Mouse (Mus musculus): ENCODE data around the gene Ifng.

DNA sequence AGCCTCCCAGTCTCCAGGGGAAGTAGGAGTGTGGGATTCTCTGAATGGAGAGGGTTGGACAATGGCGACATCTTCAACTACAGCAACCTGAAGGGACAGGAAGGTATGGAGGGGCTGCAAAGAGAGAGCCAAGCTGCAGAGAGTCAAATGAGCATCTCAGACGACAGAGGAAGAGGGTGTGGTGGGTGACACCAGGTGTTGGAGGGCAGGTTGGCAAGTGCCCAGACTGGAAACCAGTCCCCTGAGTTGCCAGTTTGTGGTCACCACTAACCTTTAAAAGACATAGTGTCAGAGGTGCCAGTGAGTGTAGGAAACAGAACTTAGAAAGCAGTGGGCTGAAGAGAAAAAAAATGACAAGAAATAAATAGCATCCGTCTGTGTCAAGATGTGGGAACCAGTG, 28.2 kb downstream of the Ifng start:
- TF ChIP-seq CTCF (IDR thresholded peaks at IDR 0.05; ENCODE audit: borderline replicate concordance, insufficient read depth, low read length) (no peak), POLR2A (IDR thresholded peaks at IDR 0.05; ENCODE audit: low read depth, low read length) (no peak)
